Mouse (Mus musculus) frontal cortex, postnatal 14 days (tissue): ENCODE data around the gene Plod2.

ENCODE experiments used
- DNase-seq, 2 experiments: peaks; one replicate each; pipeline ENCODE4 v3.0.0; 2022; ENCODE audit warnings: low spot score in 2 of 2

Gene Plod2

GRCm38 (mm10) chr9:92541977-92542561 lies at the start of gene Plod2:
Gene Plod2, plus strand, starts transcription at chr9:92542223.
- peak; percentile 11 to 28 for DNase-seq

GRCm38 (mm10) chr9:92499710-92500410 lies 42.2 kb upstream of the Plod2 start:
- DNase-seq = peak; percentile 39 to 81

DNA sequence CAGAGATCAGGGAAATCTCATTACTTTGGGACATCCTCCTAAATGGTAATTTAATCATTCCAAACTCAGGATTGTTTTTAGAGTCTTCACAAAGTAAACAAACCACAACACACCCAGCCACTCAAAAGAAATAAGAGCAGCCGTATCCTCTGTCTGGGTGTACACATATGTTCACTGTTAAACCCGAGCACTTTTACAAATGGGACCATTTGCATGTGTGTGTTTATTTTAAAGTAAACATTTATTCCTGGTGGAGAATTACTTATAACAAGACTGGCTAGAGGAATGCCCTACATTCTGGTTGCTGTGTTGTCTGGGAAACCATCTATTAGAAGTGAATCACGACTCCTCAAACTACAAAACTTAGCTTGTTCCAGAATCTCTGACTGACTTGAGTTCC lies 37.8 kb upstream of the Plod2 start:
- no peak for DNase-seq

- no peak for DNase-seq
These were observed 37.1 kb upstream of the Plod2 start for GRCm38 (mm10) chr9:92504889-92505288.

GRCm38 (mm10) chr9:92511696-92512095 lies 30.3 kb upstream of the Plod2 start:
- DNase-seq = no peak

- no peak for DNase-seq
These were observed 25.0 kb upstream of the Plod2 start for GRCm38 (mm10) chr9:92517036-92517435.

- no peak for DNase-seq
These were observed 21.3 kb upstream of the Plod2 start for GRCm38 (mm10) chr9:92520751-92521150.

DNA sequence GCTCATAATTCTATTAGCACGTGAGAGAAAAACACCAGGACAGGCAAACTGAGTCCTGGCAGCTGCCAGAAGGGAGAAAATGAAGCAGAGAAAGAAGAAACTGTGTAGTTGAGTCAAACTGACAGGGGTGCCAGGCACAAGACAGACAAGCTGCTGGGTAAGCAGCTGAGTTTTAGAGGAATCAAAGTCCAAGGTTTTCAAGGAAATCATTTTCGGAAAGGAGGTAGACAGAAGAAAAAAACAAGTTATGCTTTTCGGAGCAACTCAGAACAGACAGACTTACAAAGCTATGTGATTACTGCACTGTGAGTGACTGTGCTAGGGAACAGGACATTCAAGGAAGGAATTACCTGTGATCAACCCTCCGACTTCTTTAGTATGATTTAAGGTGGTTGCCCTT lies 17.5 kb upstream of the Plod2 start:
- no peak for DNase-seq

- no peak for DNase-seq
These were observed 12.0 kb upstream of the Plod2 start for GRCm38 (mm10) chr9:92530055-92530454.

GRCm38 (mm10) chr9:92537735-92538134 lies 4.3 kb upstream of the Plod2 start:
- DNase-seq = no peak

DNA sequence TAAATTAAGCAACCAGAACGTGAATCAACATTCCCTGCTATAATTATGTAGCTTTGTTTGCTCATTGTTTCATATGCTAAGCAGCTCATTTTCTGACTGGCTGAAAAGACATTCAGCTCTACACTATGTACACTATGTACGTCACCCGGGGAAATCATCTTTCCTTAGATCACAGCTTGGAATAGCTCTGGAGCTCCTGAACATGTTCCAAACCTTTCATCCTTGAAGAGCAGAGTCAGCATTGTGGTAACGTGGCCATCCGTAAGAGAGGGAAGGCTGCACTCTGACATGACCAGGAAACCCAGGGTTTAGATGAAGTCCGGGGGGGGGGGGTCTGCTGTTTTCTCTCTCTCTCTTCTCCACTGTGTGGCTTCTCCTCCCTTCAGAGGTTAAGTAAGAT lies 3.8 kb upstream of the Plod2 start:
- no peak for DNase-seq

DNA sequence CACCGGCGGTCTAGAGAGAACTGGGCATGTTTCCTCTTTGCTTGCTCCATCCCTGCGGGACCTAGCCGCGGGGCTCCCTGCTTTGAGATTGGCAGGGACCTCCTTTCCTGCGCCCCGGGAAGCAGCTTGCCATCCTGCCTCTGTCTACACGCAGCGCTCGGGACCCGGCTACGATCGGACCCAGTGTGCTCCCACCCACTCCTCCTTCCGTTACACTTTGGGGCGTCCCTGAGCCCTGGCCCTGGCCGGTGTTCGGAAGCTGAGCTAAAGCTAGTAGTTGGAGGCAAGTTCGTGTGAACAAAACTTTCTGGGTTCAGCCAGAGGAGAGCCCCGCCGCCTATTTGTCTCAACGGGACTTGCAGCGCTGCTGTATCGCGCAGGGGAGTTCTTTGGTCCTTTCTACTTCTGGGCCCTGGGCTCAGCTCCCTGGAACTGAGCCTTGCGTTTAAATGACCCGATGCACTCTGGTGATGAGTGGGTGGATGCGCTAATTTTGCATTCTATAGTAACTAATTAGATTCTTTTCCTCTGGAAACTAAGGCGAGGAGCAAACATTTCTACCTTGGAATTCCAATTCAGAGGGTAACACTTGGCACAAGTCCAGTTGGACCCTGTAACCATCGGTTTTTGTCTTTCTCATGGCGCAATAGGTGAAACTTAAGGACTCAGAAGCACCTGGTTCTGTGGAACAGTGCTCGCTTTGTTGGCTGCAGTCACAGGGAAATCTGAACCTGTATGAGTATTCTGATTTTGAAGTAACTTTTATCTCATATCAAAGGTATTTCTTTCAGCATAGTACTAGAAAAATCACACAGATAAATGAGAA lies 781 bp downstream of the Plod2 start:
- peak; percentile 10 to 34 for DNase-seq

- no peak for DNase-seq
These were observed 2.1 kb downstream of the Plod2 start for GRCm38 (mm10) chr9:92544146-92544545.

- no peak for DNase-seq
These were observed 3.0 kb downstream of the Plod2 start for GRCm38 (mm10) chr9:92545021-92545420.

DNA sequence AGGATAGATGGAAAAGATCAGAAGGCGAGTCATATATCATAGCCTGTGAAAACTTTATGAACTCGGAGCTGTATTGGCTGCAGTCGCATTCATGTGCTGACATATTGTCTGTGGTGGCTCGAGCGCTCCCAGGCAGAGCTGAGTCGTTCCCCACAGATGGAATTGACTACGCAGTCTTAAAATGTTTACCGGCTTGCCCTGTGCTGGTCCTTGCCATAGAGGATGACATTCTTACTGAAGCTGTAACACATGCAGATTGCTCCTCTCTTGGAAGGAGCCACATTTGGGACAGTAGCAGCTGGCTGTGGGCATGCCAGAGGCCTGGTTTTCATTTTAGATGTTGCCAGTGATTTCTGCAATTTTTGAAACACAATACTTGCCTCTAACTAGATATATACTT lies 4.4 kb downstream of the Plod2 start:
- no peak for DNase-seq

- DNase-seq = no peak
These were observed 5.1 kb downstream of the Plod2 start for GRCm38 (mm10) chr9:92547106-92547505.

DNA sequence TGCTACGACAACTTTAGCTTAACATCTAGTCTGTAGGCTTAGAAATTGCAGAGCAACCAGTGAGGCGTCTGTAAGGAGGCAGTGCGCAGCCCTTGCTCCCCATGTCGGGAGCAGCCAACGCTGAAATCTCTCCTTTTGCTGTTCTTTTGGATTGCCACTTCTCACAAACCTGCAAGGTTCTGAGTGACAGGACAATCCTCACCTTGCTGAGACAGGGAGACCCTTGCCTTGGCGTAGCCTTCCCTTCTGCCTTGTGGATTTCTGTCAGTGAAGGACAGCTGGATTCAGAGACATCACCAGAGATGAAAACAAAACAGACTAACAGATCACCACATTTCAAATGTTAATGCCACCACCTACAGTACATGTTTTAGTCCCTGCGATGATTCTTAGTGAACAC lies 5.8 kb downstream of the Plod2 start:
- DNase-seq = no peak

GRCm38 (mm10) chr9:92548603-92549002 lies 6.6 kb downstream of the Plod2 start:
- DNase-seq = no peak

- no peak for DNase-seq
These were observed 7.9 kb downstream of the Plod2 start for GRCm38 (mm10) chr9:92549811-92550490.

DNA sequence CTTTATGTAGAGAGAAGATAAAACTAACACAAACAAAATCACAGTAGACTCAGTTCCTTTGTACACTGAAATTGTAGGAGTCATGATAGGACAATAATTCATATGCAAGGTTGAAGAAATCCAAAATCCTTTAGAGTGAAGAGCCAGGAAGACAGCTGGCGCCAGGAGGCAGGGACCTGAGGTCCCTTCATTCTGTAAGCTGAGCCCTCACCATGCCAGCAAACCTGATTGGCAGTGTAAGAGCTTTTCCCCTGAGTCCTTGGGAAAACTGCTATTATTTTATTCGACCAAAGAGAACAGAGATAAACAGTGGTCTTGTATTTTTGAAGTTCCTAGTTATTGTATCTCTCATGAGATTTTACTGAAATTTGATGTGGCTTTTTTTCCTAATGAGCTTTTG lies 9.0 kb downstream of the Plod2 start:
- no peak for DNase-seq

DNA sequence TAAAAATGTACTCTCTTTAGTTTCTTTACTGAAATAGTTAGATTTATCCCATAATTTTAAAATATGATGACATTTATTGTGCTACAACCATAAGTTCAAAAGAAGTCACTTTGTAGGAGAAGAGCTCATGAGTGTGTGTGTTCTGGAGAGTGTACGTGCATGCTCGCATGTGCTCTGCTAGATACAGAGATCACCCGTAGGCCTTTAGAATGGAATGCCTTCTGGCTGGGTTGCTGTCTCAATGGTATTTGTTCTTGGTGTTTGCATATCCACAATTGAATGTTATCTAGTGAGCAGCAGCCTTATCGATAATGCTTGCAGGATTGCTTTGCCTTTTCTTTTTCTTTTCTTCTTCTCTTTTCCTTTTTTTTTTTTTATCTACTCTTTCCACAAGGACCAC lies 9.6 kb downstream of the Plod2 start:
- no peak for DNase-seq

DNA sequence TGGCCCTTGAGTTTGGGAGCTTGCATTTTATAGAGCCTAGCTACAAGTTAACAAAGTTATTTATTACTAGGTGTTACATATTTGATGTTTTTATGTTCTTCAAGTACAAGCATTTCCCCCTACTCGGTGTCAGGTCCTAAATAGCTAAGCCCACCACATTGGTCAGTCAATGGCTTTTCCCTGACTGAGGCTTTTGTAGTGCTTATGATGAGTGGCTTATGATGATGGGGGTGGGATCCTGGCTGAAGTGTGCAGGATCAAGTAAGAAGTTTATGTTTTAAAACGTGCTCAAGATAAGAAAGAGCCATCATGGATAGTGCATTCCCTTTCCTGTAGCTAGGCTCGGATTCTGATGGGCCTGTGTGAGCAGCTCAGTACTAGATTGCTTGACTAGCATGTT lies 10.7 kb downstream of the Plod2 start:
- no peak for DNase-seq
